Mouse (Mus musculus) 3134 (cell line): Measurements from ENCODE around the gene Meaf6.
A peak's percentile ranks its signal among the peaks of the same experiment; 100 is the strongest.

Source experiments
- DNase-seq: peaks from one replicate; pipeline ENCODE4 v3.0.0-alpha.2; 2011; ENCODE audit warnings: low spot score; ENCODE audit not compliant: insufficient read length; ENCODE audit errors: extremely low read depth

Gene Meaf6

DNA sequence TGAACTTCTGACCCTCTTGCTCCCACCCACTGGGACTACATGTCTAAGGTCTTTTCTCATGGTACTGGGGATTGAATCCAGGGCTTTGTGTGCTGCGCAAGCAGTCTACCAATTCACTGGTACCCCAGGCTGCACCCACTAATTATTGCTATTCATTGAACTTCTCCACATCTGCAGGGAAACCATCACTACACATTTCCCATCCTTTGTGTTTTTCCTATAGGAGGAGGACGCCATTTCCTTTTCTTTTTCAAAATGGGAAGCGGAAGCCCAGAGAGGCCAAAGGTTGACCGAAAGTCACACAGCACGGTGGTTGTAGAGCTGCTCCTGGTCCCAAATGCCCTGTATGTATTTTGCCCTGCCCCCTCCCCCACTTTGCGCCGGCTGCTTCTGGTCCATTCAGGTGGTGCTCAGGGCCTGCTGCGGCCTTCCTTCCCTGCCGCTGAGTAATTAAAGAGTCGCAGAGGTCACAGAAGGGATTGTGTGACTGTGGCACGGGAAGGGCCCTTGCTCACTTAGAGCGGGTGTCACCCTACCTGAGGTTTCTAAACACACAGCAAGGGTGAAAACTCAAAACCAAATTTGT, 51.5 kb downstream of the Meaf6 start:
- DNase-seq = no peak

DNA sequence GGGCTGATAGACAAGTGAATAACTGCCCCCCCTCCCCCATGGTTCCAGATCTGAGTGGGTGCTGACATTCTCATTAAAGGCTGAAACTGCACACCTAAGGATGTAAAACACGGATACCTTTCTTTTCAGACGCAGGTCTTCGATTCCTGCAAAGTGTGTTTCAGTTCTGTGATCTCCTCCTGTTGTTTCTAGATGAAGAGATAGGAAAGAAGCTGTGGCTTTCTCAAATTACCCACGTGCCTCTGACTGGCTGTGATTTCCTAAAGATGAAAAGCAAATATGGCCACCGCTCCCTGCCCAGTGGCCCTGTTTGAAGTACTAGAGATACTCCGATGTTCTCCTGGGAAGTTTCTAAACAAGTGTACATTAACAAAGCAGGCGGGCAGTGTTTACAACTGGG, 53.4 kb downstream of the Meaf6 start:
- no peak for DNase-seq

DNA sequence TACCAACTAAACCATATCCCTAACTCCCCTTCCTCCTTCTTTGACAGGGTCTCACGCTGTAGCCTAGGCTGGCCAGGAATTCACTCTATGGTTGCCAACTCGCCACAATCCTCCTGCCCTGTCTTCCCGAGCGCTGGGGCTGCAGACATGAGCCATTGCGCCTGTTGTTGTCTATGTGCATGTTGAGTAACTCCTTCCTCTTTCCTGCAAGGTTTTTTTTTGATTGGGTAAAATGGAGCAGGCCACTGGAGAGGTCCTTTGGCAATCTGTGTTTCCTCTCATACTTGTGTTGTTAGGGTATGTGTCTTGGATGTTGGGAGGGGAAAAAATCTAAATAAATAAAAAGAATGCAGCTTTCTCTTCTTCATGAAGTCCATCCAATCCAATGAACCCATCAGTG, 59.3 kb downstream of the Meaf6 start:
- no peak for DNase-seq

DNA sequence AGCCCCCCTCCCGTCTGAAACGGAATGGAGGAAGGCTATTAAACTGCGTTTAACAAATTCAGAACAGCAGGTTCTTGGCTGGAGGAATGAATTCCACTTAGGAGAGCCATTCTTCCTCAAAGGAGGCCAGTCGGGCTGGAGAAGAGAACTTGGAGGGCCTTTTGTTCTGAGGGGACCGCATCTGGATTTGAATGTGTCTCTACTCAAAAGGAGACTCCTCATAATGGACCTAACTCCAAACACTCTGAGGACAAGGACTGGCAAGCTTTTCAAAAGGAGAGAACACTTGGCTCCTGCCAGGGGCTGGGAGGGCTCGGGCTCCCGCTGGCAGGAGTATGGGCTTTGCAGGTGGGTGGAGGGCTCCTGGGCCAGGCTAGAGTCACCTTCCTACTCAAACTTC, 59.7 kb downstream of the Meaf6 start:
- no peak for DNase-seq

DNA sequence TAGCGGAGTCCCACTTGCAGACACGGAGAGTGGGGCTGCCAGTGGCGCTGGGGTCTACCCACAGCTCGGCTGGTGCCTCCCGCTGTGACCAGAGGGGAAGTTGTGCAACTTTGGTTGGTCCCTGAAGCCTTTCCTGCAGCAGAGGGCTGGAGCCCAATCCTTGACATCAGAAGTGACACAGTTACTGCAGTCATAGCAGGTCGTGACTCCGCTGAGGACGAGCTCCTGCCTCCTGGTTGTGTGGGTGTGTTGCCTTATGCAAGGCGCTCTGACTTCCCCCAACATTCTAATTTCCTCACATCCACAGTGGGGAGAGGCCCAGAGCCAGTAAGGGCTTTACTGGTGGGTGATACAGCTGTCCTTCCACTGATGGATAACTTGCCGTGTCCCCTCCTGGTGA, 60.3 kb downstream of the Meaf6 start:
- DNase-seq = peak; percentile 28

DNA sequence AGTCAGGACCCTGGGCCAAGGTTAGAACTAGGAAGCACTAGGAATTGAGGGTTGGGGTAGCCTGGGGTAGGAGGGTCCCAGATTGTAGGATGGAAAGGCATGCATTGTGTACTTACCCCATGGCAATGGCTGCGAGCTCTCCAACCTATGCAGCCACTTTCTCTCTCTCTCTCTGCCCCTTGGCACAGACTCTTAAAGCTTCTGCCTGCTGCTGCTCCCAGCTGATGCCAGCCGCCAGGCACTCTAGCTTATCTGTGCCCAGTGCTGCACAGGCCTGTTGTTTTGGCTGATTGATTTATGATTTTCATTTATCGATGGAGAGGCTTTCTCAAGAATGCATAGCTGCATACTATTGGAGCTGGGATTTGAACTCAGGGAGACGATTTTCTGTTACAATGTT, 63.0 kb downstream of the Meaf6 start:
- no peak for DNase-seq

DNA sequence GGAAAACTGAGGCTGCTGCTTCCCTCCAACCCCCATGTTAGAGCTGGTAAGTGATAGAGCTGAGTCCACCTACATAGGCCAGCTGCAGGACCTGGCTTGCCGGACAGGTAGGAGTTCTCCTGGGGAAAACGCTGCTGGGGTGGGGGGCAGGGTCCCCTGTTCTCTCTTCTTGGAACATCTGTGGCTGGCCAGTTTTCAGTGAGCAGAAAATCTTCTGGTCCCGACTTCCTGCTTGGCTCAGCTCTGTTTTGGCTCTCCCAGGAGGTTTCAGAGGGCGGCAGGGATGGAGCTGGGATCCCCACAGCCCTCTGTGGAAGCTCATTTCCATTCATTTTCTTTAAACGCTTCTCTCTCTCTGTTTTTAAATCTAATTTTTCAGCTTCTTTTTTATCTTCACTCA, 64.5 kb downstream of the Meaf6 start:
- no peak for DNase-seq

DNA sequence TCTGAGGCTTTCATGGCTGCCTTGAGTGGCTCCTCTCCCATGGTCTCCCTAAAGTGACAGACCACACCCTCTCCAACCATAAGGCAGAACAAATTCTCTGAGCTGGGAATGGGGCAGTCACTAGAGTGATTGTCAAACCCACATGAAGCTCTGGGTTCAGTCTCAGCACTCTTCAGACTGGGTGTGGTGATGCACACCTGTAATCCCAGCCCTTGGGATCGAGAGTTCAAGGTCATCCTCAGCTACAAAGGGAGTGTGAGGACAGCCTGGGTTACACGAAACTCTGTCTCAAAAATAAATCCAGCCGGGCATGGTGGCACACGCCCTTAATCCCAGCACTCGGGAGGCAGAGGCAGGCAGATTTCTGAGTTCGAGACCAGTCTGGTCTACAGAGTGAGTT, 67.5 kb downstream of the Meaf6 start:
- no peak for DNase-seq

DNA sequence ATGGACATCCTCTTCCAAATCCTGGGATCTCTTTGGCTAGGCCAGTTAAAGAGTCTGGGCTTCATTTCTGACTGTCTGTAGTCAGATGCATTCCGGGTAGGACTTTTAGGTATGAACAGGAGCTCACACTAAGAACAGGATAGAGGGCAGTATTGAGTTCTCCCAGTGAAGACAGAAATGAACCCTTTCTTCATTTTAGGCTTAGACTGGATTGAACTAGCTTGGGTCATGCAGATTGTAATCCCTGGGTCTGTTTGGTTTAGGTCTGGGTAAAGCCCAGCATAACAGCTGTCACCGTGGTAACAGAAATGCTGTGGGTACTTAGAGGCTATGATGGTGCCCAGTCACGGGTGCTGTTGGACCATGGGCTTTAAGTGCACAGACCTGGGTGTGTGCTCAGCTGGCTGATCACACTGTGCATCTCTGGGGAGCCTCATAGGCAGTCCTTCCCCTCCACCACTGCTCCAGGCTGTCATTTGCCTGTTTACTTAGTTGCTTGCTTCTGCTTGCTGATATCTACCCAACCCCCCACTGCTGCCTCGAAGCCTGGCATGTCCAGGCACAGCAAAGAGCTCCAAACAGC, 68.8 kb downstream of the Meaf6 start:
- no peak for DNase-seq

DNA sequence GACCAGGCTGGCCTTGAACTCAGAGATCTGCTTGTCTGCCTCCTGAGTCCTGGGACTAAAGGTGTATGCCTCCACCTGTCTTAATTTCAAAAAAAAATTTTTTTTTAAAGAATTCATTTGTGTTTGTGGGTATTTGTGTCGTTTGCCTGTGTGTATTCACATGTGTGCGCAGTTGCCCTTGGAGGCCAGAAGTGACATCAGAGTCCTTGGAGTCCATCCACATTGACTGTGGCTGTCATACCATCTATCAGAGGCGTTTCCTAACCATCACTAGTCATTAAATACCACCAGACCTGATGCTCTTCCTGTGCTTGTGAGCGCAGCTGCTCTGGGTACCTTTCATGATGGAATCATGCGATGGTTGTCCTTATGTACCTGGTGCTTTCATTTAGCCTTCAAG, 70.7 kb downstream of the Meaf6 start:
- DNase-seq = no peak

DNA sequence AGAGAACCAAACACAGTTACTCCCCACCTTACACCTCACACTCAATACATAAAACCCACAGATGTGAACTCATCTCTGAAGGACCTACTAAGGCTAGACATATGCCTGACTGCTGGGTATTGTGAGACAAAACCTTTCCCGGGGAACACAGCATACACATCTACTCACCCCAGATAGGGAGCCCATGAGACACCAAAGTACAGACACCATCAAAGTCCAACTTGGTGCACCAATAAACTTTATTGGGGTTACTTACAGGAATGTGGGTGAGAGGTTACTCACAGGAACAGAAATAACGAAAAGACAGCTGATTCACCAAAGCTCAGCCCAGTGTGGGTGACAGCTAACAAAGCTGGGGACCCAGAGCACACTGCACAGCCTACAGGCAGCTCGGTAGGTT, 72.4 kb downstream of the Meaf6 start:
- DNase-seq = no peak

DNA sequence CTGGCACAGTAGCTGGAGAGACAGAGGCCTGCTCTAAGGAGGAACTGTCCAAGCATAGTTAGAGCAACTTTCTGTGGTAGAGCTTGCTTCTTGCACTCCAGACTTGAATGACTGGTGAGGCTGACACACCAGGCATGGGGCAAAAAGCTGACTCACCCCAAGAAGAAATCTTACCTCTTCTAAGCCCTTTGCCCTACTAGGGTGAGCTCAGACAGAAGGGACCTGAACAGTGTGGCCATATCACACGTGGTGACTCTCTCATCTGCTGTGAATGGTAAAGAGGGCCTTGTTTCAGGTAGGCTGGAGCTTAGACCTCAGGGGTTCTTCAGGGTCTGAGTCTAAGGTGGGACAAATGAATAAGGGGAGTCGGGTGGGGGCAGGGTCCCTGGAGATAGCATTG, 73.1 kb downstream of the Meaf6 start:
- DNase-seq = no peak

DNA sequence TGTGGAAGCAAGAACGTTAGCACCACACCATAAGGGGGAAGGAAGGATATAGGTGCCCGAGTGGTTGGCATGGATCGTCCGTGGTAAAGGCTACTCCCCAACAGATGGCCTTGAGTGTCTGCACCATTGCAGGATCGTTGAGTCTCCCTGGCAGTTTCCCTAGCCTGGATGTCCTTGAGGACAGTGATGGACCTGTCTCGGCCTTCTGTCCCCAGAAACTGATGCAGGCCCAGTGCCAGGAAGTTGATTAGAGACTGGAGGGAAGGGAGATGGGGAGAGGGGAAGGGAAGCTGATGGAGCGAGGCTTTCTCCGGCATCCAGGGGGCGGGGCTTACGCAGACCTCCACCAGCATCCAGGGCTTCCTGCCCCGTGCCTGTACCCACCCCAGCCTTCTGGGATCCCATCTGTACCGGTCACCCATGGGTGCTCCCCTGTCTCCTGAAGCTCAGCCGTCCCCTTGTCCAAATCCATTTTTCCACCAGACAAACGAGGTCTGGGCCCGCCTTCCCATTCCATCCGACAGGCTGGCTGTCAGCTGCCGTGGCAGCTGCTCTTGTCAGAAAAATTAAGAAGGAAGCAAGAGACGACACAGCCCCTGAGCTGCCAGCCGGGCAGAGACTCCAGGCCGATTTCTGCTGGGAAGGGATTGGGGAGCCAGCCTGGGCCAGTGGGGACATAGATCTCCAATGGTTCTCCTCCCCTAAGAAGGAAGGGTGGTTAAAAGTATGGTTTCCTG, 73.8 kb downstream of the Meaf6 start:
- no peak for DNase-seq

DNA sequence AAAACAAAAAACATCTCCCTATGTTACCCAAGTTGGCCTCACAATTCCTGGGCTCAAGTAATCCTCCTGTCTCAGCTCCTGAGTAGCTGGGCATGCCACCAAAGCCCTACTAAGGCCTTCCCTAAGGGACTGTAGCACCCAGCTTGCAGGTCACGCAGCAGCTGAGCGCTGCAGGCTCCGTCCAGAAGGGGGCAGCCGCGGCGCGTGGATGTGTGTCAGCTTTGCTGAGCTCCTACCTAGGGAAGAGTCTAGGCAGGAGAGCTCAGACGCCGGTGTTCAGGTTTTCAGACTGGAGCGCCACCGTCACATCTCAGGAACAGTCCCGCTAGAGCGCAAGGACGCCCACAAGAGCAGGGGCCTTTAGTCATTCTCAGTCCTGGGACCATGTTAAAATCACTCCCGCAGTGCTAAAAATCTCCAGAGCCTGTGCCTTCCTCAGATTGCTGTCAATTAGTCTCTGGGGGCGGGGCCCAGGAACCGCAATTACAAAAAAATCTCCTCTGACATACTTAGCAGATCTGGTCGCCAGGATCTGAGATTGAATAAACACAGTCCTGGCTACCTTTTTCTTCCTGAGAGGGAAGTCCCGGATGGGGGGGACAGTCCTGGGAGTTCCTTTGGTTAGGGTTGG, 75.5 kb downstream of the Meaf6 start:
- DNase-seq = peak; percentile 88

DNA sequence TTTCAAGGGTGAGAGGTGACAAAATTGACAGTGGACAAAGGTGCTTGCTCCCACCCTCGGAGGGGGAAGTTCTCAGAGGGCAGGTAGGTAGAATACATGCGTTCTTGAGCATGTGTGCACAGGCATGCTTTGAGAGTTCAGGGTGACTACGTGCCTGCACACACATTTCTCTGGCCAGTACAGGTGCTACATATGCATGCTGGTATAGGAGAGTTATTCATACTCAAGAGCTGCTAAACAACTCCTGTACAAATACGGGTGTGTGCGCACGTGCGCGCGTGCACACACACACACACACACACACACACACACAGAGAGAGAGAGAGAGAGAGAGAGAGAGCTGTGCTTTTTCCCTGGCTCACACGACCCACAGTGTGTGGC, 76.0 kb downstream of the Meaf6 start:
- DNase-seq = no peak

DNA sequence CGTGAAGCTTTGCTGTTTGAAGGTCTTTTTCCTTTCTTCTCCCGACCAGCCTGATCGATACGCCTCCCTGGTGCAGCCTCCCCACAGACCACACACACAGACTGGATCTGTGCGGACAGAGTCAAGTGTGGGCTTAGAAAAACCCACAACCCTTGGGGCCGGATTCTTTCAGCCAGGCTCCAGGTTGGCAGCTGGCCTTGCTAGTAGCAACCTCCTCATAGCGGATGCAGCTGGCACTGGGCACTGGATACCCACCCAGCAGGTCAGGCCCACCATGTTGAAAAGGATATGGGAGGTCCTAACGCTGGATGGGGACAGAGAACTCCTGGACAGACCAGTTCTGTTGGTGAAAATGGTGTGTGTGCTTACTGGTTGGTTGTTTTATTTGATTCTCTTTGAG, 76.5 kb downstream of the Meaf6 start:
- DNase-seq = no peak

DNA sequence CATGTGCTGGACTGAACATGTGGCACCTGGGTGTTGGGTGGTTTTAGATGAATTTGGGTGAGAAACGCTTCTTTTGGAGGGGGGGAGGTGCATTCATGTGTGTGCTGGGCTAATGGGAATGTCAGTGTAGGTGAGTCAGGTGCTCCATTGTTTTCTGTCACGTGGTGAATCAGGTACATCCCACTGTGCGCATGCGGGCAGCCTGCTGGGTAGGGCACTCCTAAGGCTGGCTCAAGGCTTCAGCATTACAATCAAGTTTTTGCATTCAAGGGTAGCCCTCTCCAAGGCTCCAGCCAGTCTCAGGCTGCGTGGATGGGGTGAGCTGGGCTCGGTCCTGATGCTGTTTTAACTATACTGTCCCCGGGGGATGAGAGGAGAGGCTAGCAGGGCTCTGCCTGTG, 77.8 kb downstream of the Meaf6 start:
- DNase-seq = no peak
